Mouse (Mus musculus): ENCODE results near the gene Pcdh19. TPM values are rescaled to one million over a fixed set of nuclear protein-coding genes. Genes with fewer than 3 reads are reported as not detected.

The Pcdh19 gene
- polyA plus RNA-seq, 1 experiment from 2014 or later: 21.6 TPM

DNA sequence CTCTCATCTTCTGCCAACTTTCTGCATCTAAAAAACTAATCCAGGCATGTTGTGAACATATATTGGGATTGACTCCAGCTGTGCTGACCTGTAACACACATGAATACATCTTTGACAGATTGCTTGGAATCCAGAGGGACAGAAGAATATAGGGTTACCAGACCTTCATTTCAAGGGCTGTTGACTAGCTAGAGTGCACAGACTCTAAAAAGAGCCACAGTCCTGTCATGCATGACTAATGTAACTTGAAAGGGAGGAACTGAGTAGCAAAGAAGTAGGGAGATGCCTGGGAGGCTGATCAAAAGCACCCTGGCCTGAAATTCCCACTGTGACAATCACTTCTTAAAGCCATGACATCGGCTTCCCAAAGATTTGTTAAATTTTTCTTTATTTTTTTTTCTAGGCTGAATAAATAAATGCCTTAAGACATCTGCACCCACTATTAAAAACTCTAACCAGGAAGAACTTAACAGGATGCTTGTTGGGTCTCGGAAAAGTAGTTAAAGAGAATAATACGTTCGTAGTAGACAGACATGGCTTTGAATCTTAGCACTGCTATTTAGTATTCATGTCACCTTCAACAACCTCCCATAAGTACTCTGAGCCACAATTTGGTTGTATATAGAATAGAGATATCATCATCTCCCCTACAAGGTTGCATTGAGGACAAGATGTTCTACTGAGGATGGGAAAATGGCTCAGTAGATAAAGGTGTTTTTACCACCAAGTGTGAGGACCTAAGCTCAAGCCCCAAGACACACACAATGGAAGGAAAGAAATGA, 113.0 kb downstream of the Pcdh19 start:
- Histone ChIP-seq H3K9me3 (no peaks in the 10 kb centered on the region), H3K27me3 (no peaks in the 10 kb centered on the region; the same call in 1 of the 2 replicates), H3K36me3 (replicated peaks) (no peaks in the 10 kb centered on the region), H3K27ac (no peak overlapping the region), H3K4me1 (no peaks in the 10 kb centered on the region; the same call in 1 of the 2 replicates), H3K4me3 (replicated peaks) (no peak overlapping the region), H3K9ac (no peak overlapping the region), H3K4me2 (no peak overlapping the region)
- peak; percentile 71; the same call in 1 of the 2 replicates for ATAC-seq (ENCODE audit: low FRiP score)
- 40% methylated on average over 4 of the region's 4 CpGs for WGBS

DNA sequence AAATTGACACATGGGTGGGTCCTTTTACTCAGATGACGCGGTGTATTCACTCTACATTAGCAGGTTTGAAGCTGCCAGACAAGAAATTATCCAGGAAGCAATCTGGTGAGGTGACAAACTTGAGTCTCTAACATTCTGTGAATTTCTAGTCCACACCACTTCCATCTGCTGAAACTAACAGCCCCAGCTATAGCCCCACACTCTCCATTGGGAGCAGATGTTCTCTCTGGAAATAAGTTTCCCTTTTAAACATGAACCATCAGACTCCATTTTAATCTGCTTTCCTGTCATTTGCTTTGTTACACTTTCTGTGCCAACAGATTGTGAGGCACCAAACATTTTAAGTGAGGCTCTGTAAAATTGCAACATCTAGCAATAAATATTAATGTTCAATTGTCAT, 123.4 kb downstream of the Pcdh19 start:
- Histone ChIP-seq H3K9ac (no peak overlapping the region), H3K9me3 (no peaks in the 10 kb centered on the region), H3K27me3 (peaks cover 4% of the 10 kb centered on the region; the same call in 1 of the 2 replicates), H3K4me3 (replicated peaks) (no peak overlapping the region), H3K4me1 (no peaks in the 10 kb centered on the region), H3K4me2 (no peak overlapping the region), H3K36me3 (replicated peaks) (no peaks in the 10 kb centered on the region), H3K27ac (no peak overlapping the region)
- ATAC-seq (ENCODE audit: low FRiP score): no peak
- 92% methylated on average over 2 of the region's 2 CpGs for WGBS

Other genes with a start within 250 kb of the Pcdh19 start
- gene Tnmd, start 162.0 kb upstream of the Pcdh19 start, polyA plus RNA-seq (2016; fragmentation: Nextera tagmentation; extraction: Ambion mirVana): 8.0 and 12.8 TPM in 2 replicates
- 212 TPM in 2 replicates for gene Tspan6, start 209.4 kb upstream of the Pcdh19 start, polyA plus RNA-seq (2016; fragmentation: Nextera tagmentation; extraction: Ambion mirVana)
- gene Srpx2, start 219.4 kb upstream of the Pcdh19 start, polyA plus RNA-seq (2016; fragmentation: Nextera tagmentation; extraction: Ambion mirVana): 0.27 and 0.74 TPM in 2 replicates

All from forebrain, embryonic 12.5 days (tissue).